Mouse (Mus musculus) hindbrain, embryonic 12.5 days (tissue): ENCODE results near the gene Dmrt2. TPM values are rescaled to one million over a fixed set of nuclear protein-coding genes. Genes with fewer than 3 reads are reported as not detected.

Experiments used
- ATAC-seq: fragments of 200-750 bp; cut with Nextera tagmentation; 2 replicates; pipeline ENCODE4 v1.8.0; 2017; ENCODE audit warnings: moderate TSS enrichment; ENCODE audit not compliant: low FRiP score
- H3K27ac ChIP-seq: fragments of 300-500 bp; sonication (generic); 2 replicates; pipeline ENCODE4 v1.5.1; 2016; ENCODE audit warnings: mild to moderate bottlenecking
- H3K27me3 ChIP-seq: fragments of 300-500 bp; sonication (generic); 2 replicates; pipeline ENCODE4 v1.6.1; 2016; ENCODE audit warnings: mild to moderate bottlenecking
- H3K36me3 ChIP-seq: fragments of 300-500 bp; sonication (generic); 2 replicates; pipeline ENCODE4 v1.6.1; 2016; ENCODE audit warnings: mild to moderate bottlenecking
- H3K4me1 ChIP-seq: fragments of 300-500 bp; sonication (generic); 2 replicates; pipeline ENCODE4 v1.6.1; 2016
- H3K4me2 ChIP-seq: fragments of 300-500 bp; sonication (generic); replicated peaks from 2 replicates; pipeline ENCODE4 v1.6.1; 2016; ENCODE audit warnings: mild to moderate bottlenecking
- H3K4me3 ChIP-seq: fragments of 300-500 bp; sonication (generic); 2 replicates; pipeline ENCODE4 v1.5.1; 2016; ENCODE audit warnings: mild to moderate bottlenecking
- H3K9ac ChIP-seq: fragments of 300-500 bp; sonication (generic); 2 replicates; pipeline ENCODE4 v1.6.1; 2016; ENCODE audit warnings: mild to moderate bottlenecking, moderate library complexity
- H3K9me3 ChIP-seq: fragments of 300-500 bp; sonication (generic); replicated peaks from 2 replicates; pipeline ENCODE4 v1.6.1; 2016; ENCODE audit warnings: mild to moderate bottlenecking
- WGBS: fragments of 180-500 bp; shearing (Covaris S2); methylation state at CpG from one replicate; pipeline ENCODE4 v1.1.7; 2016; 5-methylcytosine and 5-hydroxymethylcytosine counted together
- polyA plus RNA-seq: library from polyadenylated mRNA; unstranded; fragments of >200 nt; fragmentation: Nextera tagmentation; extraction: Ambion mirVana; gene quantifications from 2 replicates; pipeline ENCODE4 v1.2.1, GENCODE M21; 2016

The Dmrt2 gene
- polyA plus RNA-seq, 1 experiment from 2014 or later = 6.1 TPM

GRCm38 (mm10) chr19:25714927-25715326, 42.7 kb downstream of the Dmrt2 start:
- Histone ChIP-seq H3K27ac (no peak overlapping the region), H3K36me3 (no peaks in the 10 kb centered on the region), H3K9ac (no peak overlapping the region), H3K4me2 (no peak overlapping the region), H3K27me3 (no peaks in the 10 kb centered on the region), H3K4me3 (no peak overlapping the region), H3K9me3 (no peaks in the 10 kb centered on the region), H3K4me1 (no peaks in the 10 kb centered on the region)
- 64% methylated on average over 2 of the region's 2 CpGs for WGBS
- no peak for ATAC-seq

- no peak overlapping the region for H3K27ac ChIP-seq
- no peak overlapping the region for H3K4me2 ChIP-seq
- no peaks in the 10 kb centered on the region for H3K4me1 ChIP-seq
- ATAC-seq = no peak
- no peak overlapping the region for H3K9ac ChIP-seq
- H3K9me3 ChIP-seq = no peaks in the 10 kb centered on the region
- WGBS = 59% methylated on average over 5 of the region's 5 CpGs
- no peaks in the 10 kb centered on the region for H3K36me3 ChIP-seq
- H3K4me3 ChIP-seq = no peak overlapping the region
- no peaks in the 10 kb centered on the region for H3K27me3 ChIP-seq
Measured at GRCm38 (mm10) chr19:25722616-25723015, 50.4 kb downstream of the Dmrt2 start.

Other genes starting within 250 kb of the Dmrt2 start
- not detected in 2 replicates for gene Dmrt1, start 166.8 kb upstream of the Dmrt2 start, polyA plus RNA-seq
- 0.67 and 1.2 TPM in 2 replicates for gene Dmrt3, start 62.1 kb upstream of the Dmrt2 start, polyA plus RNA-seq